Mouse (Mus musculus) naive thymus-derived CD4-positive, alpha-beta T cell, adult 2 months (primary cell): Measurements from ENCODE around the gene Gm9857.
A peak's percentile ranks its signal among the peaks of the same experiment; 100 is the strongest.

Experiments used
- DNase-seq: peaks from one replicate; pipeline ENCODE4 v3.0.0-alpha.2; 2011; ENCODE audit warnings: low read depth

The Gm9857 gene

DNA sequence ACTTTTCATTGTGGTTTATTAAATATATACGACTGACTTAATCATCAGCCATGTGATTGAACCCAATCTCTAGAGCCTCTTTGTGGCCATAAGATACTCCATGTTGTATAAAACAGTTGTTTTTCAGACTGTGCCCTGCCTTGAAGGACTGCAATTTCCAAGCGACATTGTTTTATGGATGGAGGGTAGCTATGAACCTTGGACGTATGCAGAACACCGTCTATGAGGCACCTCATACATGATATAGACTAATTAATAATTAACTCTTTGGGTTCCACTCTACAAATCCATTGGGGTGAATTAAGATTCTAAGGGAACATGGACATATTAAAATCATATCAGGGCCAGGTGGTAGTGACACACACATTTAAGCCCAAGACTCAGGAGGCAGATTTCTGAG is 14.6 kb downstream of the Gm9857 start:
- no peak for DNase-seq

DNA sequence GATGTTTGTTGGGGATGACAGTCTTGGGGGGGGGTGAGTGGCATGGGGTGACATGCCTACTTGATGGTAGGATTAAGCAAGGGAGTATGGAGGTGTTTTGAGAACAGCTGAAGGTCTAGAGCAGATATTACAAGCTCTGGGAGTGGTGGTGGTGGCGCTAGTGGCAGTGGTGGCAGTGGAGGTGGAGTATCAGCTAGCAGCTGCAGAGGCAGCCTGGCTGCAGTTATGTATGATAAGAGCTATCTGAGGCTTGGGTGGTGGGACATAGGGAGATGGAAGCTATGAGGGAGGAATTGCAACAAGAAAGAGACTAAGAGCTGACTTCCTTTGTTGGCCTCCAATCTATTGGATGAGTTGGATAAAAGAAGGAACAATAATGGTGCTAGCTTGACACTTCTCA is 18.4 kb downstream of the Gm9857 start:
- DNase-seq, result no peak

DNA sequence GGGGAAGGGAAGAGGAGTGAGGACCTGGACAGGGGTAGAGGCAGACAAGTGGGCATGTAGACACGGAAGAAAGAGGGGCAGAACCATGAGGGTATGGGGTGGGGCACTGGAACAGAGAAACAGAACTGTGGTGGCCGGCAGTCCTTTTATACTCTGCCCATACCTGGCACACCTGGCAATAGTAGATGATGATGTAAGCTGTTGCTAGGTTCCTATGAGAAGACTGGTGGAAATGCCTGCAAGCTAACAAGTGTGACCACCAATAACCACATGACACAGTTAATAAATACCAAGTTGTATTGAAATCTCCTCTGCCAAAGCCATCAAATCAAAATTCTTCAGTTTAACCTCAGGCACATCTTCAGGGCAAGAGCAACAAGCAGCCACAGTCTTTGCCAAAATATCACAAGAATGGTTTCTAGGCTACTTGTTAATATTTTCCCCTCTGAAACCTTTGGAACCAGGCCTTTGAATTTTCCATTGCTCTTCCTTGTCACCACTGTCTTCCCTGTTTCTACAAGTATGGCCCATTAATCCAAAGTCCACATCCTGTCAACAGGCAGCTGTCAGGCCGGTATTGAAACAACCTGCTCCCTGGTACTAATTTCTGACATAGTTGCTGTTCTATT is 19.7 kb downstream of the Gm9857 start:
- no peak for DNase-seq

DNA sequence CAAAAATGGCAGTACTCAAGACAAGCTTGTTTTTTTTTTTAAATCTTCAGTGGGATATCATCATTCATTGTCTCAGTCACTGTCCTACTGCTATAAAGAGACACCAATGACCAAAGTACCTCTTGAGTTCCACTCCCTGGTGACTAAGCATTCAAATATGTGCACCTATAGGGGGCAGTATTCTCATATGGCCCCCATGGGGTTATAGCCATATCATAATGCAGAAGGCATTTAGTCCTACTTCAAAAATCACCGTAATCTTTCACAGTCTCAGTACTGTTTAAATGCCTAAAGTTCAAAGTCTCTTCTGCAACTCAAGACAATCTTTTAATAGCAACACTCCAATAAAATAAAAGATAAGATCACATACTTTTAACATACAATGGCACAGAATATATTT is 21.4 kb downstream of the Gm9857 start:
- no peak for DNase-seq

DNA sequence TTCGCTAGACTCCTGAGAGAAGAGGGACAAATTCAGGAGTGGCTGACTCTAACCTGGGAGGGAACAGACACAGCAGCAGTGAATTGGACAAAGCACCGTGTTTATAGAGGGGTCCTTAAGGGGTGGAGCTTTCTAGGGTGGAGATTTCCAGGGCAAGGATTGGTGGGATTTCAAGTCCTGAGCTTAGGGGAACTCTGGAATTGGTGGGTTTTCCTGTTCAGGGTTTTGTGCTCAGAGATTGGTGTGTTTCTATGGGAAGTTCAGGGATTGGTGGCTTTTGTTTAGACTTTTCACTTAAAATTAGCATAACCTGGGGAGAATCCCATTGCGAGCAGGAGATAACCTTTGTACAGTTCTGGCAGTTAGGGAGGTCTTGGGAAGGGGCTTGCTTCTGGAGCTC is 22.3 kb downstream of the Gm9857 start:
- DNase-seq, result no peak

DNA sequence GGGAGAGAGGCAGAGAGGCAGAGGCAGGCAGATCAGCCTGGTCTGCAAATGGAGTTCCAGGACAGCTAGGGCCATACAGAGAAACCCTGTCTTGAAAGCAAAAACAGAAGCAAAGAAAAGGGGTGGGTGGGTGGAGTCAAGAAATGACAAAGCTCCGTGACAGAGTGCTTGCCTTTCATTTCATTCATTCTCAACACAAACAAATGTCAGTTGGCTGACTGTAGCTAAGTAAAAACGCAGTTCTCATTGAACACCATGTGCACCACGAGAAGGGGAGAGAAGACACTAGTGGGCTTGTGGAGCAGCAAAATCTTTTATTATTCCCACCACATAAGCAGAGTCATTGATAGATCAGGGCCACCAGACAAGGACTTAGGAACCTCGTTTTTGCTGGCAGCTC is 23.4 kb downstream of the Gm9857 start:
- DNase-seq, result no peak

DNA sequence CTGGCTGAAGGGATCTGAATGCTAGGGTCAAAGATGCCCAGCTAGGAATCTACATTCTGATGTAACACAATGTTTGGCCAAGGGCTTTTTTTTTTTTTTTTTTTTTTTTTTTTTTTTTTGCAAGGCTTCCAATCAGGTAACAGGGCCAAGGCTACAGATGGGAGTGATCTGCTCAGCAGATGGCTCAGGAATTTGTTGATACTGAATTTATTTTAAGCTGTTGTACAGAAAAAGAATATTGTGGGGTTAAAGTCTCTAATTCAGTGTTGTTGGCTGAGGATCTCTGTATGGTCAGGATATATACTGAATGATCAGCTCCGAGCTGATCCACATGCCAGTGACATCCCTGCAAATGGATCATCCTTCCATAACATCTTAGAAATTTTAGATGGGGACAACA is 24.2 kb downstream of the Gm9857 start:
- DNase-seq, result no peak

DNA sequence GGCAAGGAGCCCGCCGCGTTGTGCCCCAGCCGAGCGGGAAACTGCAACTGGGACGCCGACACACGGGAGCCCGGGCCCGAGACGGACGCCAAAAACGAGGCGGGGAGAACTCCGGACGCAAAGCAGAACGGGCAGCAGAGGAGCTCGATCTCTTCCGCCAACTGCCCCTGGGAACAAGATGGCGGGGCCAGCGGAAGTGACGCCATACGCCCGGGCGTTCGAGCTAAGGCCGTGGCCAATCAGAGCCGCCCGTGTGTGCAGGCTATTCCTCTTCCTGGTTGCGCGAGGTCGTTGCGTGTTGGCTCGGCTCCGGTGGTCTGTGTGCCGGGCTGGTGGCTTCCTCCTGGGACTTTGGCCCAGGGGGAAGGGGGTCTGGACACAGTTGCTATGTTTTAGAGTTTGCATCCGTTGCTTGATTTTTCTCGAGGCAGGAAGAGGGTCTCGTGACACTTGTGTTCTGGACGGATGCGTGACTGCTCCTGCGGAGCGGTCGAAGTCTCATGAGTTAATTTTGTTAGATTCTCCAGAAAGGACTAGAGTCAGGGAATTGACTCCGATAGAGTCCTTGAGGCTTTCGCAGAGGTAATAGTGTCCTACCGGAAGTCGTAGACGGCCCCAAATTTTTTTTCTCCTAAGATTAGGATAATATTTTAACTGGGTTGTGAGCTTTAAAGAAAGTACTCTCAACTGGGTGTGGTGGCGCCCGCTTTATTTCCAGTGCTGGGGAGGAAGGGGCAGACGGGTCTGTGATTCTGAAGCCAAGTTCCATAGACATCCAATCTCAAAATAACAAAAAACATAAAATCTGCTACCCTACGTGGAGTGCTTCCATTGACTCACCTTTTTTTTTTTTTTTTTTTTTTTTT is 28.5 kb downstream of the Gm9857 start, which contains the start of gene Prpf38b:
Prpf38b (minus strand) TSS at position 180 of the 866 bp plus-strand sequence.
- DNase-seq, result peak; percentile 96

DNA sequence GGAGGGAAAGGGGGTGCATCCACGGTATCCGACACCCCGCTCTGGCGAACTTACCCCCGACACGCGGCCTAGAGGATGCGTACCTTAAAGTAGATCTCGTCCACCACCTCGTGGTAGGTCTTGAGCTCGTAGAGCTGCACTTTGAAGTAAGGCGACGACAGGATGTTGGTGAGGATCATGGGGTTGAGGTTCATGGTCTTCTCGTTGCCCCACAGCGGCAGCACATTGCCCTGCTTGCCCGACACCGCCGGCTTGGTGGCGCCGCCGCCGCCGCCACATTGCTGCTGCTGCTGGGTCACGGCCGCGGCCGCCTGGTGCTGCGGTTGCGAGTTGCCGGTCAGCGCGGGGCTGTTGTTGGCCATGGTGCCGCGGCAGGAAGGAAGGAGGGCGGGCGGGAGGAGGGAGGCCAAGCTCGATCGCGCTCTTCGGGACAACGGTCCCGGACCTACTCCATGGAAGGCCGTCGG is 29.1 kb downstream of the Gm9857 start:
- peak; percentile 95 for DNase-seq

DNA sequence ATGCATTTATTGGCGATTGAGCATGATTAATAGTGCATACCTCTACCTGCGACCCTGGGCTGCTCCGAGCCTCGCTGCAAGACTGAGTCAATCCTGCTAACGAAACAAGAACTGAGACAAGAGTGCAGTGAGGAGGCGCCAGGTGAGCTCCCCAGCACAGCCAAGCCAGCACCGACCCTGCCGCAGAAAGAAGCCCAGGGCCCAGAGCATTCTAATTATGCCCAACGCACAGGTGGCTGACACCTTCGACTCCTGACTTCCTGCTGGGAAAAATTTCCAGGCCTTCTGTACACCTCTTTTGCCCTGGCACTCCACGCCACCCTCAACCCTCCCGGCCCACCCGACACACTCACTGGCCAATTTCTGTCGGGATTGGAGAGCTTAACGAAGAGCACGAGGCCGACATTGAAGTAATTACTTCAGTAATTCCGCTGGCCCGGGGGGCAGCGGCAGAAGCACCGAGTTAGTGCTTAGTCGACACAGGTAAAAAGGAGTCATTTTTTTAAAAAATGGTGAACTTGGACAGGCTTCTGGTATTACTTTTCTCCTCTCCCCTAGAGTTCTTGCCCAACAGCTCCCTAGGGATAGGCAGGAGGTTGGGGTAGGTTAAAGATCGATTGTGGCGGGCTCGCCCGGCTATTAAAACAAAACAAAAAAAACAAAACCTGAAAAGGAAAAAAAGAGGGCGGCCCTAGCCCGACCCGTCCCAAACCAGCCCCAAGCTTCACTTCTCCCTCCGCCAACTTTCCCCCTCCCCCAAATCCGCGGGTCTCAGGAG is 29.8 kb downstream of the Gm9857 start:
- no peak for DNase-seq

DNA sequence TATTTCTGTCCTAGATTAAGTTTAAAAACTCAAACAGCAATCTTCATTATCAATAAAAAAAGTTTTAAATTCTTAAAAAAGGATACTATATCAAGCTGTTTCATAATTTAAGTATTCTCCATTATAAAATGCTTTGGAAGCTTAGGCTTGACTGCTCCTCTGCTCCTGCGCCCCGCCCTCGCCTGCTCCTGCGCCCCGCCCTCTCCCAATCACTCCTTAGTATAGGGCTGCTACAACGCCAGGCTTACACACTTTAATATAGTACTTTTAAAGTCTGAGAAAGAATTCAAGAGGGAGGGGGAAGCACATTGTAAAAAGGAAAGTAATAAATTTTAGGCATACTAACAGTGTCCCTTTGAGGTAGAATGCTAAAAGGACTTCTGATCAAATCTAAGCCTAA is 37.3 kb downstream of the Gm9857 start:
- no peak for DNase-seq

DNA sequence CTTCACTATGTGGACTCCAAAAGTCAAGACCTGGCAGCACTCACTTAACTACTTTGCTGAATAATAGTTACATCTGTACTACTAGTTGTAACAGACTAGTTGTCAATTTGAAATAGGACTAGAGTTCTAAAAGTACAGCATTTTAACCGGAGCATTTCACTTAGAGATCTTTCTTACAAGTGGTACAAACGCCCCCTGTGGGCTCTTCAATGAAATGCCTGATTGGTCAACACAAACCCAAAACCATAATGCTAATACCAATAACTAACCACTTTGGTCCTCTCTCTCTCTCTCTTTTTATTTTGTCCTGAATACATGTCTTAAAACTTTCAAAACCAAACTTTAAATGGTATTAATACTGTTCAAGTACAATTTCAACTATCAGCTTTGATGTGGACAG is 38.2 kb downstream of the Gm9857 start:
- peak; percentile 49 for DNase-seq

DNA sequence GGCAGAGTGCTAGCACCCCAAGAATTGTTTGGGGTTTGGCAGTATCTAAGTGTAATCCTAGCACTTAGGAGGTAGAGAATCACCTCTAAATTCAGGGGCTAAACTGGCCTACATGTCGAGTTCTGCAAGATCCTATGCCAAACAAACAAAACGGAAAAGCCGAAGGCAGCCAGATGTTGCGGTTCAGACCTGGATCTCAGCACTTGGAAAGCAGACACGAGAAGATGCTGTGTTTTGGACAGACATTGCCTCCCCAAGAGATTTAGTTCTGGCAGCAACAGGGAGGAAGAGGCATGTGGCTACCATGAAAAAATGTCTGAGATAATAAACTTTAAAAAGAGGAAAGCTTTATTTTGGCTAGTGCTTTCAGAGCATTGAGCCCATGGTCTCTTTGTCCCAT is 39.6 kb downstream of the Gm9857 start:
- no peak for DNase-seq

DNA sequence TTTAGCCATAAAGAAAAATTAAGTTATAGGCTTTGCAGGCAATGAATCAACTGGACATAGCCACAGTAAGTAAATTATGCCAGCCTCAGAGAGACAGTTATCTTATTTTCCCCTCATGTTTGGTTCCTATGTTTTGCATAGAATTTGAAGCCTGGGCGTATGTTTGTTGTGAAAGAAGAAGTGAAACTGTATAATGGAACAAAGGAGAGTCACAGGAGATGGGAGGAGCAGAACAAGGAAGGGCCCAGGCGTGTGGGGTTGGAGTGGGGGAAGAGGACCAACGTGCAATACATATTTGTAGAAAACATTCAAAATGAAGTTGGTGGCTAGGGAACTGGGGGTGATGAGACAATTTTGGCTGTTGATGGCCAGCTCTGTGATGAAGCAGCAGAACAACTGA is 40.1 kb downstream of the Gm9857 start:
- no peak for DNase-seq

DNA sequence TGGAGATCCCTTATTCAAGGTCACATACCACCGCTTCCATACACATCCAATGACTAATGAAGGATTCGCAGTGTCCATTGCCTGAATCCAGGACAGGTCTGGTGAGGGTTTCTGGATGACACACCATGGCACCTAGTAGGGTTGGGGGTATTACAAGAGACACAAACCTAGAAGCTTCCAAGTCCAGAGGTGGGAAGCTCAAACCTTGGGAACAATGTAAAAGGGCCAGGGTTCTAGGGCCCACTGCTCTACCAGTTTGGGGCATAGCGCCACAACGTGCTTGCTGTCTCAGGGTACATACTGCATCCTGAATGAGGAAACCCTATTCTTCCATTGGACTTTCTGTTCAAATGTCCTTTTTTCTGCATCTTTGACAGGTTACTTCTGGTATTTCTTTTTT is 41.6 kb downstream of the Gm9857 start:
- DNase-seq, result no peak

DNA sequence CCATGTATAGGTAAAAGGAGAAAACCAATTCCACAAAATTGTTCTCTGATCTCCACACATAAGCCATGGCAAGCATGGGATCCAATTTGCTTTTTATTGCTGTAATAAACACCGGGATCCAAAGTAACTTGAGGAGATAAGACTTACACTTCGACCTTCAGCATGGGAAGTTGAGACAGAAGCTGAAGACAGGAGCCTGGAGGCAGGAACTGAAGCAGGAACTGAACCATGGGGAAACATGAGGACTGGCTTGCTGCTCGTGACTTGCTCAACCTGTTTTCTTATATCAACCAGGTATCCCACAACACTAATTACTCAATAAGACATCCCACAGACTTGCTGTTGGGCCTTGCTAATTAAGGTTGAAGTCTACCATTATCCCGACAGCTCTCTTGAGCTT is 47.3 kb downstream of the Gm9857 start:
- DNase-seq, result no peak

DNA sequence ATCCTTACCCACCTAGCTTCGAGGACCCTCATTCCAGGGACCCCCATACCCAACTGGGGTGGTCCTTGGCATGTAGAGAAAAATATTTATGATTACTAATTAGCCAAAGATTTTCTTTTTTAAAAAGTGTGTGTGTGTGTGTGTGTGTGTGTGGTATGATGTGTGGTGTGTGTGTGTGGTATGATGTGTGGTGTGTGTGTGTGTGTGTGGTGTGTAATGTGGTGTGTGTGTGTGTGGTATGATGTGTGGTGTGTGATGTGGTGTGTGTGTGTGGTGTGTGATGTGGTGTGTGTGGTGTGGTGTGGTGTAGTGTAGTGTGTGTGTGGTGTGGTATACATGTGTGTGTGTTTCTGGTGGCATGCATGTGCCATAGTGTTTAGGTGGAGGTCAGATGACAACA is 48.2 kb downstream of the Gm9857 start:
- no peak for DNase-seq
